Mouse (Mus musculus) hindbrain, embryonic 16.5 days (tissue): ENCODE data around the gene Erc2. TPM values are rescaled to one million over a fixed set of nuclear protein-coding genes. Genes with fewer than 3 reads are reported as not detected.

Experiments used
- ATAC-seq: fragments of 200-750 bp; cut with Nextera tagmentation; 2 replicates; pipeline ENCODE4 v1.8.0; 2017; ENCODE audit warnings: moderate TSS enrichment, moderate library complexity
- H3K27ac ChIP-seq: fragments of 300-500 bp; sonication (generic); 2 replicates; pipeline ENCODE4 v1.5.1; 2014; ENCODE audit warnings: low read depth, mild to moderate bottlenecking, control low read depth, low read length, moderate library complexity
- H3K27me3 ChIP-seq: fragments of 300-500 bp; sonication (generic); replicated peaks from 2 replicates; pipeline ENCODE4 v1.6.1; 2014; ENCODE audit warnings: low read length; ENCODE audit not compliant: control insufficient read depth, insufficient read depth
- H3K36me3 ChIP-seq: fragments of 300-500 bp; sonication (generic); 2 replicates; pipeline ENCODE4 v1.6.1; 2014; ENCODE audit warnings: mild to moderate bottlenecking, low read length, moderate library complexity, mixed read lengths; ENCODE audit not compliant: control insufficient read depth, insufficient read depth
- H3K4me1 ChIP-seq: fragments of 300-500 bp; sonication (generic); 2 replicates; pipeline ENCODE4 v1.6.1; 2014; ENCODE audit warnings: low read depth, low read length; ENCODE audit not compliant: control insufficient read depth, insufficient read depth
- H3K4me2 ChIP-seq: fragments of 300-500 bp; sonication (generic); 2 replicates; pipeline ENCODE4 v1.6.1; 2014; ENCODE audit warnings: mild to moderate bottlenecking, low read length, control low read depth, moderate library complexity
- H3K4me3 ChIP-seq: fragments of 300-500 bp; sonication (generic); 2 replicates; pipeline ENCODE4 v1.5.1; 2014; ENCODE audit warnings: mild to moderate bottlenecking, low read length, control low read depth, moderate library complexity
- H3K9ac ChIP-seq: fragments of 300-500 bp; sonication (generic); 2 replicates; pipeline ENCODE4 v1.6.1; 2014; ENCODE audit warnings: low read depth, mild to moderate bottlenecking, control low read depth, low read length, moderate library complexity
- H3K9me3 ChIP-seq: fragments of 300-500 bp; sonication (generic); 2 replicates; pipeline ENCODE4 v1.6.1; 2014; ENCODE audit warnings: mild to moderate bottlenecking, low read length, moderate library complexity; ENCODE audit not compliant: control insufficient read depth
- WGBS: fragments of 180-500 bp; shearing (Covaris S2); extraction: QIAGEN DNeasy Blood & Tissue Kit; methylation state at CpG from one replicate; pipeline ENCODE4 v1.1.7; 2014; 5-methylcytosine and 5-hydroxymethylcytosine counted together
- polyA plus RNA-seq: library from polyadenylated mRNA; unstranded; fragments of >200 nt; fragmentation: Nextera tagmentation; extraction: Ambion mirVana; gene quantifications from 2 replicates; pipeline ENCODE4 v1.2.1, GENCODE M21; 2015

The Erc2 gene
- polyA plus RNA-seq, 1 experiment from 2014 or later: 73.8 TPM

GRCm38 (mm10) chr14:27803961-27804360, 181.7 kb downstream of the Erc2 start:
- H3K9ac ChIP-seq: no peak overlapping the region
- H3K4me2 ChIP-seq: no peak overlapping the region
- WGBS: 94% methylated on average over 3 of the region's 3 CpGs
- H3K4me3 ChIP-seq: no peak overlapping the region
- no peaks in the 10 kb centered on the region for H3K27me3 ChIP-seq
- no peak for ATAC-seq
- no peaks in the 10 kb centered on the region for H3K9me3 ChIP-seq
- no peak overlapping the region for H3K27ac ChIP-seq
- no peaks in the 10 kb centered on the region for H3K36me3 ChIP-seq
- H3K4me1 ChIP-seq: no peaks in the 10 kb centered on the region

- 66% methylated on average over 13 of the region's 13 CpGs for WGBS
- H3K4me3 ChIP-seq: no peak overlapping the region
- ATAC-seq: no peak
- H3K36me3 ChIP-seq: no peaks in the 10 kb centered on the region
- H3K27ac ChIP-seq: no peak overlapping the region
- H3K9ac ChIP-seq: no peak overlapping the region
- no peaks in the 10 kb centered on the region for H3K27me3 ChIP-seq
- no peaks in the 10 kb centered on the region for H3K4me1 ChIP-seq
- H3K9me3 ChIP-seq: no peaks in the 10 kb centered on the region
- H3K4me2 ChIP-seq: no peak overlapping the region
Measured at GRCm38 (mm10) chr14:27805064-27805463, 182.8 kb downstream of the Erc2 start.

- no peaks in the 10 kb centered on the region for H3K36me3 ChIP-seq
- no peaks in the 10 kb centered on the region for H3K9me3 ChIP-seq
- no peaks in the 10 kb centered on the region for H3K27me3 ChIP-seq
- H3K27ac ChIP-seq: no peak overlapping the region
- no peak overlapping the region for H3K9ac ChIP-seq
- no peak overlapping the region for H3K4me3 ChIP-seq
- H3K4me1 ChIP-seq: no peaks in the 10 kb centered on the region
- WGBS: 3% methylated on average over 9 of the region's 9 CpGs
- no peak overlapping the region for H3K4me2 ChIP-seq
- peak; percentile 76 for ATAC-seq
Measured at GRCm38 (mm10) chr14:27808080-27808479, 185.9 kb downstream of the Erc2 start.

GRCm38 (mm10) chr14:27808523-27809114, 186.4 kb downstream of the Erc2 start:
- Histone ChIP-seq H3K4me2 (no peak overlapping the region), H3K27me3 (no peaks in the 10 kb centered on the region), H3K4me1 (no peaks in the 10 kb centered on the region), H3K36me3 (no peaks in the 10 kb centered on the region), H3K27ac (no peak overlapping the region), H3K9ac (no peak overlapping the region), H3K9me3 (no peaks in the 10 kb centered on the region), H3K4me3 (no peak overlapping the region)
- WGBS: 60% methylated on average over 10 of the region's 10 CpGs
- ATAC-seq: no peak

GRCm38 (mm10) chr14:27810790-27811189, 188.6 kb downstream of the Erc2 start:
- Histone ChIP-seq H3K9me3 (no peaks in the 10 kb centered on the region), H3K27ac (no peak overlapping the region), H3K4me1 (no peaks in the 10 kb centered on the region), H3K9ac (no peak overlapping the region), H3K4me2 (no peak overlapping the region), H3K4me3 (no peak overlapping the region), H3K36me3 (no peaks in the 10 kb centered on the region), H3K27me3 (no peaks in the 10 kb centered on the region)
- ATAC-seq: peak; percentile 60; the same call in 1 of the 2 replicates
- WGBS: 19% methylated on average over 7 of the region's 7 CpGs

GRCm38 (mm10) chr14:27811649-27812048, 189.4 kb downstream of the Erc2 start:
- WGBS: 100% methylated on average over 3 of the region's 3 CpGs
- Histone ChIP-seq H3K36me3 (no peaks in the 10 kb centered on the region), H3K4me1 (no peaks in the 10 kb centered on the region), H3K27ac (no peak overlapping the region), H3K9me3 (no peaks in the 10 kb centered on the region), H3K4me2 (no peak overlapping the region), H3K9ac (no peak overlapping the region), H3K4me3 (no peak overlapping the region), H3K27me3 (no peaks in the 10 kb centered on the region)
- ATAC-seq: no peak

GRCm38 (mm10) chr14:27815739-27816138, 193.5 kb downstream of the Erc2 start:
- no peak for ATAC-seq
- Histone ChIP-seq H3K4me1 (no peaks in the 10 kb centered on the region), H3K9ac (no peak overlapping the region), H3K9me3 (no peaks in the 10 kb centered on the region), H3K4me2 (no peak overlapping the region), H3K36me3 (no peaks in the 10 kb centered on the region), H3K27ac (no peak overlapping the region), H3K27me3 (no peaks in the 10 kb centered on the region), H3K4me3 (no peak overlapping the region)
- WGBS: 66% methylated on average over 6 of the region's 6 CpGs

- WGBS: 94% methylated on average over 5 of the region's 5 CpGs
- H3K4me1 ChIP-seq: no peaks in the 10 kb centered on the region
- ATAC-seq: no peak
- no peak overlapping the region for H3K4me2 ChIP-seq
- no peaks in the 10 kb centered on the region for H3K9me3 ChIP-seq
- H3K36me3 ChIP-seq: no peaks in the 10 kb centered on the region
- H3K27ac ChIP-seq: no peak overlapping the region
- no peaks in the 10 kb centered on the region for H3K27me3 ChIP-seq
- no peak overlapping the region for H3K4me3 ChIP-seq
- no peak overlapping the region for H3K9ac ChIP-seq
Measured at GRCm38 (mm10) chr14:27818986-27819385, 196.8 kb downstream of the Erc2 start.

- Histone ChIP-seq H3K27me3 (no peaks in the 10 kb centered on the region), H3K4me3 (no peak overlapping the region), H3K9ac (no peak overlapping the region), H3K4me1 (no peaks in the 10 kb centered on the region), H3K9me3 (no peaks in the 10 kb centered on the region), H3K27ac (no peak overlapping the region), H3K36me3 (no peaks in the 10 kb centered on the region), H3K4me2 (no peak overlapping the region)
- no peak for ATAC-seq
Measured at GRCm38 (mm10) chr14:27821801-27822200, 199.6 kb downstream of the Erc2 start.

GRCm38 (mm10) chr14:27822566-27822965, 200.3 kb downstream of the Erc2 start:
- ATAC-seq: no peak
- H3K27me3 ChIP-seq: no peaks in the 10 kb centered on the region
- H3K9ac ChIP-seq: no peak overlapping the region
- WGBS: 92% methylated on average over 6 of the region's 6 CpGs
- H3K27ac ChIP-seq: no peak overlapping the region
- no peak overlapping the region for H3K4me2 ChIP-seq
- no peak overlapping the region for H3K4me3 ChIP-seq
- H3K4me1 ChIP-seq: no peaks in the 10 kb centered on the region
- no peaks in the 10 kb centered on the region for H3K36me3 ChIP-seq
- H3K9me3 ChIP-seq: no peaks in the 10 kb centered on the region
